Mouse (Mus musculus) forebrain, embryonic 12.5 days (tissue): ENCODE measurements around the gene Gm10220. TPM values are rescaled to one million over a fixed set of nuclear protein-coding genes. Genes with fewer than 3 reads are reported as not detected.

Source experiments
- polyA plus RNA-seq: library from polyadenylated mRNA; unstranded; fragments of >200 nt; fragmentation: Nextera tagmentation; extraction: Ambion mirVana; gene quantifications from 2 replicates; pipeline ENCODE4 v1.2.1, GENCODE M21; 2016

Gm10220 gene
- polyA plus RNA-seq, 1 experiment from 2014 or later = not detected

Other genes with a start within 250 kb of the Gm10220 start
- not detected in 2 replicates for gene Gm21663, start 179.0 kb downstream of the Gm10220 start, polyA plus RNA-seq
- 0.08 TPM in 1 of 2 replicates, not detected in the other for gene Gm21671, start 167.0 kb downstream of the Gm10220 start, polyA plus RNA-seq
- gene Gm21680, start 148.8 kb downstream of the Gm10220 start, polyA plus RNA-seq = 0.06 TPM in 1 of 2 replicates, not detected in the other
- not detected in 2 replicates for gene Gm21698, start 132.8 kb downstream of the Gm10220 start, polyA plus RNA-seq
- not detected in 2 replicates for gene Gm1979, start 116.6 kb downstream of the Gm10220 start, polyA plus RNA-seq
- not detected in 2 replicates for gene Gm5862, start 98.5 kb downstream of the Gm10220 start, polyA plus RNA-seq
- 0.10 TPM in 1 of 2 replicates, not detected in the other for gene Speer4a, start 81.9 kb downstream of the Gm10220 start, polyA plus RNA-seq
- not detected in 2 replicates for gene Gm7347, start 62.8 kb downstream of the Gm10220 start, polyA plus RNA-seq
- not detected in 2 replicates for gene Gm10471, start 32.1 kb downstream of the Gm10220 start, polyA plus RNA-seq
- gene 5031410I06Rik, start 16.1 kb downstream of the Gm10220 start, polyA plus RNA-seq = not detected in 2 replicates
- not detected in 2 replicates for gene Gm7361, start 136.3 kb upstream of the Gm10220 start, polyA plus RNA-seq